Mouse (Mus musculus): ENCODE results near the gene Tm7sf3.

- TF ChIP-seq POLR2A (IDR thresholded peaks at IDR 0.05; ENCODE audit: extremely low read depth, insufficient read depth, low read length) (no peak), CTCF (IDR thresholded peaks at IDR 0.05; ENCODE audit: extremely low read depth, insufficient read depth, low read length) (no peak)
Observed at GRCm38 (mm10) chr6:146634759-146635606, 7.6 kb downstream of the Tm7sf3 start.
